Mouse (Mus musculus) c-Kit-negative CD71-positive TER-119-positive erythroid progenitor cells, embryonic 14.5 days (primary cell): ENCODE data around the gene Kctd18.

Source experiments
- DNase-seq: peaks from one replicate; pipeline ENCODE4 v3.0.0-alpha.2; 2013; ENCODE audit warnings: low read depth, low spot score

Gene Kctd18

DNA sequence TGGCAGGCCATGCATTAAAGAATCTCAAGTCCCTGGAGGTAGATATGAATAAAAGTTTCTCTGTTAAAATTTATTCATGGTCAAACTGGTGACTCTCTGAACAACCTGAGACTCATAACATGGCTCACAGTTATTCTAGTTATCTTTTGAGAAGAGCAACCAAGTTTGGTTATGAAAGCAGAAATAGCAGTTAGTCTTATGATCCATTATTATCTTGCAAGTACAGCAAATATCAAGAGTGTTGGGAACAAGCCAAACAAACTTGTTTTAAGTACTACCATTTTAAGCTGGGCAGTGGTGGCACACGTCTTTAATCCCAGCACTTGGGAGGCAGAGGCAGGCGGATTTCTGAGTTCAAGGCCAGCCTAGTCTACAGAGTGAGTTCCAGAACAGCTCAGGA lies 27.5 kb downstream of the Kctd18 start:
- no peak for DNase-seq

DNA sequence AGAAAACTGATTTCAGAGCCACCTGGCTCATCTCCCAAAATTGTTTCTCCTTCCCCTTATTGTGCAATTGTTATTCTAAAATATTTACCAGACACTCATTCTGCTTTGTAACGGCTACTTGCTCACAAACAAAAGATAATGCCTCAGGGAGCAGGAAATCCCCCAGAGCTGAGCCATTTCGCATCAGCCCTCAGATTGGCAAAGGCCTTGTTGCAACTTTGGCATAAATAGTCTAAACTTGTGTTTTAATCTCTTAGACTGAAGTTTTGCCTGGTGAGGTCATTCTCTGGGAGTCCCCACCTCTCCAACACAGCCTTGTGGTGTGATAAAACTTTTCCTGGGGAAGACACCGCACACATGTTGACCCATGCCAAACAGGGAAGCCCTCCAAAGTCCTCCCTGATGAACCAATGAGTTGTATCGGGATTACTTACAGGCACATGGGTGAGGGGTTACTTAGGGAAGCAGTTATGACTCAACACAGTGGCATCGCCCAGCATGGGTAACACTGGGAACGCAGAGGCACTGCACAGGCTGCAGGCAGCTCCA lies 29.6 kb downstream of the Kctd18 start:
- no peak for DNase-seq

DNA sequence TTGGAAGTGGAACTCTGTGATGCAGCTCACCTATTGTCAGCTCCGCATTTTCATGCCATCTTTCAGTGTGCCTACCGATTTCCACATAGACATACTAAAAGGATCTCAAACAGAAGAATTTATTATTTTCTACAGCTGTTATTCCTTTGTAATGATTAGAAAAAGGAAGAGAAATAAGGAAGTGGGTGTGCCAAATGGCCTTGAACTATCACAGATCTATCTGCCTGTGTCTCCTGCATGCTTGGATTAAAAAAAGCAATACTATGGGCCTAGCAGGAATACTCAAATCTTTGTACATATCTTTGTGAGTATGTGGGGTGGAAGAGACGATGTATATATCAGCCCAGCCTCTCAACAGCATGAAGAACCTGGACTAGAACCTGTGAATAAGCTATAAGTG lies 41.9 kb downstream of the Kctd18 start:
- DNase-seq: no peak

DNA sequence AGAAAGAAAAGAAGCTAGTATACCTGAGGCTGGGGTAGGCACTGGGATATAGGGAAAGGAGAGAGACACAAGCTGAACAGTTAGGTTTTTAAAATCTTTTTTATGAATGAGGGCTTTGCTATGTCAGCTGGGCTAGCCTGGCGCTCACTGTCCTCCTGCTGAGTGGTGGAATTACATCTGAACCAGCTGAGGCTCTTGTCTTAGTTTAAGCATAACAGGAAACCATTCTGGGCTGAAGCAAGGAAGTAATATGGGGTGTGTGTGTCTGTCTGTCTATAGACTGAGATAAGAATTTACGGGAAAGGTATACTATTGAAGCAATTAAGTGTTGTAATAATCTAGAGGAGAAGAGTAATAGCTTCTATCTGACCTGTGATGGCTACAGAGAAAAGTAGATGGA lies 47.2 kb downstream of the Kctd18 start:
- DNase-seq: no peak

DNA sequence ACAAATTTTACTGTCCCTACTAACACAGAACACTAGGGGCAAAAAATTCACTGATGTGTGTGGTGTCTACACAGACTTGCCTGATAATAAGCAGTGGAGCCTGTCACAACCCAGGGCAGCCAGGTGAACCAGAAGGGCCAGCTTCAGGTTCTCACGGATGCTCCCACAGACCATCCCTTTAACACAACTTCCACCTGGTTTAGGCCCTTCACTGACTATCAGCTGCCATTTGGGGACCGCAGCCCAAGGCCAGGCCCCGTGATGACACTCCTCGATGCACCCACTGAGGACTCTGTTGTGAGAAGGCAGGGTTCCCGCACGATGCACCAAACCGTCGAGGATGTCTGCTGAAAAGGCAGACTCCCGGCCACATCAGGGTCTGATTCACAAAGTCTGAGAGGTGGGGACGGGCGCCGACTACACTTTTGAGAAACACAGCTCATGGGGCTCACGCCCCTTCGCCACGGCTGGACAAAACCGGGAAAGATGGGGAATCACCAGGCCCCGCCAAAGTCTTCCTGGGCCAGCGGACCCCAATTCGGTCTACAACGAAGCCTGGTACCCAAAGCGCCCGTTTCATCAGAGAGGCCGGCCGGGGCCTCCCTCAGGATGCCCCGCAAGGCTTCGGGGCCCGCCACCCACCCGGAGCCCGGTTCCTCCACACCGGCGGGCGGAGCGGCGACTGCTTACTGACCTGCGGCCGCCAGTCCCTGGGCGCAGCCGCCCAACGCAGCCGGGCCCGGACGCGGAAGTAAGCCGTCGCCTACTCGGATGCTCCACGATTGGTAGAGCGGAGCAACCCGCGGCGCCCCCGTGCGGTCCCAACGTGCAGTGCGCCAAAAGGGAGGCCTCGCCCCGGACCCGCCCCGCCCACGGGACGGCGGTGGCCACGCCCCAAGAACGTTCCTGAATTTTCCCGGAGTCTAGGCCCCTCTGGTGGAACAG lies 49.2 kb downstream of the Kctd18 start:
- DNase-seq: peak; percentile 78

DNA sequence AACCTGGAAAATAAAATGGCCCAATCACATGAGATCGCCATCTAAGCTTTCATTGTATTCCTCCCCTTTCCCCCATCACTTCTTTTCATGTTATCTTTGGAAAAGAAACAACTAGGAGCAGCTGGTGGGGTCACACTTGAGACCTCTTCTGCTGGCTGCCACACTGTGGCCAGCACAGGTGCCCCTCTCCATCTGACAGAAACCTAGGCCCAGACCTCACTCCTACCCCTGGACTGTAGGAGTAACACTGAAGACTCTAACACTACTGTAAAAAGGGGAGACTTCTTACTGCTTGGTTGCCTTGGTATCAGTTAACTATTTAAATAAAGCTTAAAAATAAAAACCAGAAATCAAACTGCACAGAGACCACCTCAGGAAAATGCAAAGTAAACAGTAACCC lies 63.0 kb downstream of the Kctd18 start:
- DNase-seq: no peak

DNA sequence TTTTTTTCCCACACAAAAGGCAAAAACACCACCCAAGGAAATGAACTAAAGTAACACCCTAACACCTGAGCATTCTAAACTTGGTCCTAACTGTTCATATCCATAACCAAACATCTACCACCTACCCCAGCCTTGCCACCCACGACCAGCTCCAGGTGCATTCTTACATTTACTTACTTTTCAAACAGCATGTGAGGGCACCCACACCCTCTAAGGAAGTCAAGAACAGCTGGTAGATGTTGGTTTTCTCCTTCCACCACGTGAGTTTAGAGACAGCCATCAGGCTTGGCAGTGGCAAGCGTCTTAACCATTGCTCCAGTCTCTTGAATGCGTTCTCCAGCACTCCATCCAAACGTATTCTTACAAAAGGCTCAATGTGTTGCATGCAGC lies 64.4 kb downstream of the Kctd18 start:
- DNase-seq: no peak

DNA sequence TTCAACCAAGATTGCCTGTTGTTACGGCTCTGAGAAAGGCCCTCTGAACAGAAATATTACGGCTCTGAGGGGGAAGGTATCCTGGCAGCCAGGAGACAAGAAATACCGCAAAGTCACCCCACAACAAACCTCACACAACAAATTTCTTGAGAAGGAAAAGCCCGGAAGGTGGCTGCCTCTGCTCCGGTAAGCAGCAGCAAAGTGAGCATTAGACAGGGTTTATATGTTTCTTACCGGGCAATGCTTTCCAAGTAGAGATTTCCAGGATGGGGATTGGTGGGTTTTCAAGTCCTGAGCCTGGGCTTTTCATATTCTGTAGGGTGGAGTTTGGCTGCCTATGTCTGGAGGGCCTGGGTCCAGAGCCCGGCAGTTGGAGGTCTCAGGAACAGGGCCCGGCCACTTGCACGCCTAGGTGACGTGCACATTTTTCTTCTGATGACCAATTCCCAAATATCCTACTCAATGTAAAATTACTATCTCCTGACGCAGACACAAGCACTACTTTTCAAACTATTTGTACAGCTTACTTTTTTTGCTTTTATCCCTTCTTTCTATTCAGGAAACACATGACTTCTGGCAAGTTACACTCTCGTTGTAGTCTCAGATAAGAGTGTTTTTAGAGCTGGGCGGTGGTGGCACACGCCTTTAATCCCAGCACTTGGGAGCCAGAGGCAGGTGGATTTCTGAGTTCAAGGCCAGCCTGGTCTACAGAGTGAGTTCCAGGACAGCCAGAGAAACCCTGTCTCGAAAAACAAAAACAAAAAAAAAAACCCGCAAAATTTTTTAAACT lies 65.0 kb downstream of the Kctd18 start:
- DNase-seq: no peak

DNA sequence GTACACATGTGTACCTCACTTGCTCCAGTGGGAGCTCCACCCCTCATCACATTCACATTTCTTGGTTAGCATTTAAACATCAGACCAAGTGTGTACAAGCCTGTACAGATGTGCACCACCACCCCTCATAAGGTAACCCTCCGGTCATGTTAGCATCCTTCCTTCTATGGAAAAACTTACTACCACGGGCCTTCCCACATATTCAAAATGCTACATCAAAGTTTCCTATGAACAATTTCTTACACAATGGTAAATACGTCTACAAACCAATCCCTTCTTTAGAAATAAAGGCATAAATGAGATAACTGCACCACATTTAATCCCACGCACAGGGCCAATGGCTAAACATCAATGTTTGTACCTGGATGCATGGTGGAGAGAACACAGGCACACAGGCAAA lies 66.2 kb downstream of the Kctd18 start:
- DNase-seq: no peak

DNA sequence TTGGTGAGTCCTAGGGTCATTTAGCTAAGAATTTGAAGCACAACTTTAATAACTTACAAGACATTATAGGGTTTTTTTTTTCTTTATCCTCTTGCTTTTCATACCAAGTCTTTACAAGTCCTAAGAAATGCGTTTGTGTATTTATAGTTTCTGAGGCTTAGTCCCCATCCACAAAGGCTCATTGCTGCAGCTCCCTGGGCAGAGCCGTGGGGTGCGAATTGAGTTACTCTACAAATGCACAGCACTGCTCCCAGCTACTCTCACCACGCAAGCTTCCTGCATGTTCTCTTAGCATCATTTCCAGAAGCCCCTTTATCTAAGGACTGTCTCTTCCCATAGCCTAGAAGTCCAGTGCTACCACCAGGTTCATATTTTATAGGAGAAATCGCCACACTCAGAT lies 69.0 kb downstream of the Kctd18 start:
- no peak for DNase-seq

DNA sequence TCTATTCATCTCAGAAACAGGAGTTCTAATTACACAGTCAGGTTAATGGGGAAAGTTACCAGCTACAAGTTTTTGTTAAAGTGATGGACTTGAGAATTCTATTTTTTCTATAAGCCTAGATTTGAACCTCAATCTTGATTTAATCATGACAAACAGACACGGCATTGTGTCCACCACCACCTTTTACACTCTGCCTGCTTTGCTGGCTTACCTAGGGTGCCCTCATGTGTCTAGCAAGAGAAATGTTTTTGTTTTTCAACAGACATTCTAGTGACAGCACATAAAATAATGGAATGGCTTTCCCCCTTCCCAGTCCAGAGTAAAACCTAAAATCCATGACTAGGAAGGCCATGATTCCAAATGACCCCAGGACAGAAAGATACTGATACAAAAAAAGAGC lies 69.6 kb downstream of the Kctd18 start:
- DNase-seq: no peak

DNA sequence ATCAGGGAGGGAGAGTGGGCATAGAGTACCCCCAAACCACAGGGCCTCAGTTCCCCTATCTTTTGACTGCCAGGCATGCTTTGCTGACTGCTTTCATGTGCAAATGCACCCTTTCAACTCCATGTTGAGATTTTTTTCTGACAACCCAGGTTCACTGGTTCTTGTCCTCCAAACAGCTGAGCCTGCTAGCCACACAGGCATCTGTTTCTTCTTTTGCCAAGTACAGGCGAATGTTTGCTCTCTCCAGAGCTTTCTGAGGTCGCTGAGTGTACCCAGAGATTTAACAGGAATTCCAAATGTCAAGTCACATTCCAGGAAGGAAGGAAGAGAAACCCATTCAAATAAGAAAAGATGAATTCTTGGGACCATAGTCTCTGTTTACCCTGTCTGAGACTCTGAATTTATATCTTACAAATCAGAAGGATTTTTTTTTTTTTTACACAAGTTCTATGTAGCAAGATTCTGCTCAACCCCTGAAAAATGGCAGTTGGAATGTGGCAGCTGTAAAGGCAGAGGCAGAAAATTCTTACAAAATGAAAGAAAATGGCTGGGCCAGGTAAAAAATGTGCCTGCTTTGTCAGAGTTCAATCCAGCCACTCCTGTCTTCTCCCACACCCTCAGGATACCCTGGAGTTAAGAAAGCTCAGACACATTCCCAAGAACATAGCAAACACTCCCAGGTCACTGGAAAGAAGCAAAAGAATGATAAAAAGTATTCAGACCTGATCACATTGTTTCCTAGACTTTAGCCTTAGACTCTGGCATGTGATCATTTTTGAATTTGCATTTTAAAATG lies 71.0 kb downstream of the Kctd18 start:
- DNase-seq: no peak

DNA sequence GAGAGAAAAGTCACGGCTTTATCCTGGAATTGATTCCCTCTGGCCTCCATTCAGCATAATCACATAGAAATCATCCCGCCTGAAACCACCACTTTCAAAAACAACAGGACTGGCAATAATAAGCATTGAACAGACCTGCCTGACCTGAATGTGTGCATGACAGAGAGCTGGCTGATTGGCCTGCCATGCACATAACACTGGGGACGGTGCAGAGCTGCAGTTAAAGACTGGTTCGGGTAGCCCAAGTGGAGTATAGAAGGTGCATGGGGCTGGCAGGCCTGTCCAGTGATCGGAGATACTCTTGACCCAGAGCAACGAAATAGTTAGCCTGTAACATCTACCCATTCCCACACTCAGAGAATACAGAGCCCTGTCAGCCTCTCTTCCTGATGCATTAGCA lies 76.5 kb downstream of the Kctd18 start:
- DNase-seq: no peak

DNA sequence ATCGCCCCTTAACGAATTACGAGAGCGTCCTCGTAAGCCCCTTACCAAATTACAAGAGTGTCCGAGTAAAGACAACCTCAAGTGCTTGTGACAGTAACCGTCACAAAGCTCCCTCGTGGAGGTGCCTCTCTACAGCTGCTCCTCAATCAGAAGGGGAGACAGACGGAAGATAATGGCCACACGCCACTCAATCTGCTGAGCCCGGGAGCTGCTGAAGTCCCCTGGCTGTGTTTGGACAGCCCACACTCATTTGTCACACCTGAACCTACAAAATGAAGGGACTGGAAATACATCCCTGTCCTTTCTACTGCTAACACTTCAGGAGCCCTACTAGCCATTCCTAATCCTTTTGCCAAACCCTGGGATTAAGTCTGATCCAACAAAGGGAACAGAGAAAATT lies 77.0 kb downstream of the Kctd18 start:
- no peak for DNase-seq

DNA sequence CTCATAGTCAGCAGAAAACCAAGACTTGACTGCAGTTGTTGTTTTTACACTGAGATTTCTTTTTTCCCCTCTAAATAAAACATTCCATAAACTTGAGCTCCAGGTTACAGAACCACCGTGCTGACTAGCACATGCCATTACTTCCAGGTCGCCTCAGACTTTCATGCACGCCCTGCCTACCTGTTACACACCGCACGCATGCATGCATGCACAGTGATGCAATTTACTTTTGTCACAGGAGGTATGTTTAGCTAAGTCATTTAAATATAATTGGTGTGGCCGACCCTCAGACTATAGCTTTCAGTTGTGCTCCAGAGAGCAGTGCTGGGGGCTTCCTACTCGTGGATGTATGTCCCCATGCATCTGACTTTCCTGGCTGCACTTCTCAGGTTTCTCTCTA lies 77.7 kb downstream of the Kctd18 start:
- DNase-seq: no peak

DNA sequence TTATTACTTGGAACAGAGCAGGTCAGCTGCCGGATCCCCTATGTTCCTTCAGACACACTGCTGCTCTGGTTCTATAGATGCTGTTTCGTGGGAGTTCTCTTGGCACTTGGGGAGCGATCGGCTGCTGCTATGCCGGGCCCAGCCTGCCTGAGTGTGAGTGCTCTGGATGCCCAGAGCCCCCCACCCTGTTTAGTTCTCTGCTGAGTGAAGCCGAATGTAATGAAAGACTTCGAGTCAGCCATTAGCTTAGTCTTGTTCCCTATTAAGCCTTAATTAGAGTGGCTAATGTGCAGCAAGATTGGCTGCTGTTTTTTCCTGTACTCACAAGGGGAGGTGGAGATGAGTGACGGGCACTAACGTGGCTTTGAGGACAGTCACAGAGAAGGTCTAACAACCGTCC lies 78.1 kb downstream of the Kctd18 start:
- no peak for DNase-seq

DNA sequence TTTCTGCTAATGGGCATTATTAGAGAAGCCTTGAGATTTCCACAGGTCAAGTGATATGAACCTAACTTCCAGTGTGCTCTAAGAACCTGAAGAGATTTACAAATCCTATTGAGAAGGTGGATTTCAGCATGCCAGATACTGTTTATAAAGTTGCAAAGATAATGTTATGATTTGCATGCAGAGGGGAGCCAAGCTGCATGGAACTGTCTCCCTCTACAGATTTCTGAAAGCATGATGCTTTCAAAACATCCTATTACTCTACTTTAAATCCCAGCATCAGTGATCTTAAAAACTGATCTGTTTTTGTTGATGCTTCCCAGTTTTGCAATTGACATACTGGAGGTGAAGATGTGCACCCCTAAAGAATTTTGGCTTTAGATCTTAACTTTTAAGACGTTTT lies 84.5 kb downstream of the Kctd18 start:
- no peak for DNase-seq

DNA sequence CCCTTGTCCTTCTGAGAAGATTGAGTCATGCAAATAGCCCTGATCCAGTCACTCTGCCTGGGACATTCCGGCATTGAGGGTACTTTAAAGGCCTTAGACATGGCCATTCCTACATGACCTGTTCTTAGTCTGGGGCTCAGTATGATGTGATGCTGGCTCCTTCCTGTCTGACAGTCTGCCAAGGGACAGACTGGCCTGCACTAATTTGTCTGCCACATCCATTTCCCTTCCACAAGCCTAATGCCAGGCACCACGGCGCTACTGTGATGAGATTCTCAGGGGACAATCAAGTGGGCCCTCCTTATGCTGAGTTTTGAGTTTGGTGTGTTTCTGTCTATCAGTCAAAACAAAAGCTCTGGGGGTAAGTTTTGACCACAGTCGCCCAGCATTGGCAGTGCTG lies 100.2 kb downstream of the Kctd18 start:
- DNase-seq: no peak

DNA sequence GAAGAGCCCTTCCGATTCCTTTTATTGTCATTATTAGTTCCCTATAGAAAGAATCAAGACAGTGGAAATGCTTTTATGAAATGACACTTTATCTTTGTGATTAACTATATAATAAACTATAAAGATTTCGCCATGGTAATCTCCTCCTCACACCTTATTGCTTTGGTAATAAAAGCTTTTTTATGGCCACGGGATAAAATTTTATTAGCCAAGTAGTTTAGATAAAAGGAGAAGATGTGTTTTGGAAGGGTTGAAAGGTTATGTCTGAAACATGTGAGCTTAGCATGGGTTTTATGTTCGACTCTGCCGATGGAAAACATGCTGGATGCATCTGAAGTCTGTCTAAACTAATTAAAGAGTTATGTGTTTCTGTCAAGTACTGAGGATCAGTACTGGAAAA lies 101.4 kb downstream of the Kctd18 start:
- DNase-seq: no peak

DNA sequence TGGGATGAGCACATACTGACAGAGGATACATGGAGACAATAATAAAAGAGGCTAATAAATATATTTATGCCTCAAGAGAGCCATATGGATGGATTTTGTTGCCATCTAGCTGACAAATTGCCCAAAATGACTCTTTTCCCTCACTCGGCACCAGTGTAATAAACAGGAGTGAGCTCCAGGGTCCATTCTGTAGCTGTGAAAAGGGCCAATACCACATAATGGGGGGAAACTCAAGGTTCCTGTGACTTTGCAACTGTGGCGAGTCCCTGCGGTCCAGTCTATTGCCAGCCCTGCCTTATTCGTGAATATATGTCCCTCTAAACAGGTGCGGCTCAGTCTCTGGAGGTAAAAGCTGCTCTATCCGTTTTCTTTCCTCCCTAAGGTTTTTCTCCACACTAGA lies 107.2 kb downstream of the Kctd18 start:
- no peak for DNase-seq

DNA sequence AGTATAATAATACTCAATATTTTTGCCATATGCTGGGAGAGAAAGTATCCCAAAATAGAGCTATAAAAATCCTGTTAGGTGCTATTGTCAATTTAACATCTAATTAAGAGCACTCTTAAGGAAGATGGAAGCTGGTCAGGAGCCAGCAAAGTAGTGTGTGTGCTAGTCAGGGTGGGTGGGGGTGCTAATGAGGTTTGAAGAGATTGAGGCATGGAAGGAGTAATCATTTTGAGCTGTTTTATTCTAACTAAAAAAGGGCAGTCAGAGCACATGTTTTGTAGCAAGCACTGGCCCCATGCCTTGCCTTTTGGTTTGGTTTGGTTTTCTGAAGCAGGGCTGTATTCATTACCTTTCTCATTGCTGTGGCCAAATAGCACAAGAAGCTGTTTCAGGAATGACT lies 112.4 kb downstream of the Kctd18 start:
- DNase-seq: no peak

DNA sequence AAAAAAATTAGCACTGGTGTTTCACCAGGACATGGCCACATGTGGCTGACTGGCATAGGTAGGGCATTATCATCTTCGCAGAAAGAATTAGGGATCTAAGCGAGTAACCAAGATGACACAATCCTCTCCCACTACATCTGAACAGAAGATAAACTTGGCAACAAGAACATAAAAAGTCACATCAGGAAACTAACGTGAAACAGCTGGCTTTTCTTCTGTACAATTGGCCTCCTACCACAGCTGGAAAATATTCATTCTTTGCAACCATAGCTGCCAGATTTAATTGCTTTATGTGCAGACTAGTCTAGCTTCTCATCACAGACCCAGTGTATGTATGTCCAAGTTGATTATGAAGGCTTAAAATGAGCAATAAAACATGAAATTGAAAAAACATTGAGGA lies 112.8 kb downstream of the Kctd18 start:
- DNase-seq: no peak
